Mouse (Mus musculus): ENCODE measurements around the gene Gm26965. TPM values are rescaled to one million over a fixed set of nuclear protein-coding genes. Genes with fewer than 3 reads are reported as not detected.
A peak's percentile ranks its signal among the peaks of the same experiment; 100 is the strongest.

The Gm26965 gene
- total RNA-seq (2015) (not detected in 2 replicates), total RNA-seq (2017) (not detected in 2 replicates)

DNA sequence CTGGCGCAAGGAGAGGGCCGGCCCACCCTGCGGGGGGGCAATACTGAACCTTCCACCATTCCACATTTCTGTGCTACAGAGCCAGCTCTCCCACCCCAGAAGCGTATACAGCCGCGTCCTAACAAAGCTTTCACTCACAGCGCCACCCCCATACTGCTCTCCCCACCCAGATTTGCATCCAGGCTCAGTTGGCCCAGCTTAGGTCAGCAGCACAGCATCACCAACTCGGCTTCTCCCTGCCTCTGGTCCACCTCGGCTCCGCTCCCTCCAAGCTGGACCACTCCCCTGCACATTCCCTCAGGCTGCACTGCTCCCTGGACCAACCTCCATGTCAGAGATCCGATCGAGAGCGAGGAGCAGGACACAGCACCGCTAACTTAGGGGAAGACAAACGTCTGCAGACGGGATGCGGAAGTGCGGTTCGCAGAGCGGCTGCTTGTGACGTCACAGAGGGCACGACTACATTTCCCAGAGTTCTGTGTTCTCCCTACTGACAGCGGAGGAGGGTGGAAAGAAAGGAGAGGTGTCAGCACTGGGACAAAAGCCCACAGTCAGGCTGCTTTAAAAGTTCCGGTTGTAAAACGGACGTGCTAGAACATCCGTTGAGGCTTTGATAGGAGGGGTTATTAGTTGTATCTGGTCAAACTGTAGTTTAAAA, at the start of gene Gm26965, which contains the start of gene Zfp87:
Gene Gm26965 (minus strand): TSS at position 399 of the 658 bp plus-strand sequence.
Gene Zfp87 (minus strand): TSS at position 425 of the 658 bp plus-strand sequence.
- peak; percentile 97 for ATAC-seq (replicated peaks; ENCODE audit: poor library complexity)

DNA sequence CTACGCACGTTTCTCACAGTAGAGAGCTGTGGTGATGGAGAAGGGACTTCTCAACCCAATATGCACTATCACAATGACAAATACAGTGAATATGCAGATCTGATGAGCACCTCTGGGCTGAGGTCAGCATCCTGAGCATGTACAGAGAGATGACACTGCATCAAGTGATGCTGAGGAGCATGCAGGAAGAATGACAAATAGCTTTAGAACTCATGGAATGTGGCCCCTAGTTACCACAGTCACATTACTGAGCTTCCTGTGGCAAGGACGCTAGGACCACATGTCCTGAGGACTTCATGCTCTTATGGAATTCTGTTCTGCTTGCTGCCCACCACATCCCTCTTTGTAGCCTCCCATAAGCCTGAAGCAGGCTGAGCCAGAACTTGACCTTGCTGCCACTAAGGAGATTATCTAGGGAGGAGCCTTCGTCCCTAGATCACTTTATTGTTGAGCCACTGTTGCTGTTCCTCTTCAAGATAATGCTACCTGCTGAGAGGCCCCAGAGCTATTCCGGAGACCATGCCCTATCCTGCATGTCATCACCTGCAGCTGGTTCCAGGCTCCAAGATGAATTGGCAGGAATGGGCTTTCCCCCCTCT, 46.7 kb upstream of the Gm26965 start:
- no peak for ATAC-seq (replicated peaks; ENCODE audit: poor library complexity)

GRCm38 (mm10) chr13:67553730-67554129, 27.8 kb upstream of the Gm26965 start, which contains the start of gene Zfp748:
Zfp748 (minus strand) TSS chr13:67553830.
- no peak for ATAC-seq (replicated peaks; ENCODE audit: poor library complexity)

- ATAC-seq (replicated peaks; ENCODE audit: poor library complexity) = peak; percentile 98
These were observed 26.8 kb upstream of the Gm26965 start for GRCm38 (mm10) chr13:67552505-67553346.

DNA sequence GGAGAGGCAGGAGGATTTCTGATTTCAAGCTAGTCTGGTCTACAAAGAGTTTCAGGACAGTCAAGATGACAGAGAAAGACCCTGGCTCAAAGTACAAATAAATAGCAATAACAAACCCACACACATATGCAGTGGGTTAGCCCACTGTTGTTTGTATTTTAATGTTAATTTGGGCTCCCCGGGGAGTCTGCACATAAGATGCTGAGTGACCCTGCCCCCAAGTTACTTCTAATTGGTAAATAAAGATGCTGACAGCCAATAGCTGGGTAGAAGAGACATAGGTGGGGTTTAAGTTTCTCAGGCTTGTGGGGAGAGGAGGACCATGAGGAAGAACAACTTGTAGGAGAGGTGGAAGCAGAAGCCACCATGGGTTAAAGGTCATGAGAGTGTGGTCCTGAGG, 20.0 kb upstream of the Gm26965 start:
- ATAC-seq (replicated peaks; ENCODE audit: poor library complexity) = no peak

DNA sequence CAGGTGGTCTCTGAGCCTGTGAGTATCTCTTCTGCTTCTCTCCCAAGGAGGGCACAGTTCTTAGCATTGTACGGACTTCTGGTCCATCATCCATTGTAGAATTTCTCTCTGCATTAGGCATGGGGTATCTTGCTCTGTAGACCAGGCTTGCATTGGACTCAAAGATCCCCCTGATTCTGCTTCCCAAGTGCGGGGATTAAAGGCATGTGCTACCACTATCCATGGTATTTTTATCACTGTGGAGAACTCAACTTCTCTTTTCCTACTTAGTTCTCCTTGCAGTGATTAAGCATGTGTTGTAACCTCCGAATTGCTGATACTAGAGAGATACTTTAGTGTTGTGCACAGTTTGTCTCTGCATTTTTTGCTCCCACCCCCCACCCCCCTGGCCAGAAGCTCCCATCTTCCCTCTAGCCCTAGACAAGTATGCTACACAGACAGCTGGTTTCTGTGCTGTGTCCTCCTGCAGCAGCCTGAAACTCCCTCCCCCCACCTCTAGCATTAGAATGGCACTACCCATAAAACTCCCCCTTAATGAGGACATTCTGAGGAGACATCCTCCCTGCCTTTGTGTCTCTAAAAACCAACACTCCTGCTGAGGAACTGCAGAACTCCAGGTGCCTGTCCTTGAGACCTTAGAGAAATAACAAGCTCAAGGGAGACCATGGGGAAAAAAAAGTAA, 1.2 kb upstream of the Gm26965 start:
- no peak for ATAC-seq (replicated peaks; ENCODE audit: poor library complexity)

DNA sequence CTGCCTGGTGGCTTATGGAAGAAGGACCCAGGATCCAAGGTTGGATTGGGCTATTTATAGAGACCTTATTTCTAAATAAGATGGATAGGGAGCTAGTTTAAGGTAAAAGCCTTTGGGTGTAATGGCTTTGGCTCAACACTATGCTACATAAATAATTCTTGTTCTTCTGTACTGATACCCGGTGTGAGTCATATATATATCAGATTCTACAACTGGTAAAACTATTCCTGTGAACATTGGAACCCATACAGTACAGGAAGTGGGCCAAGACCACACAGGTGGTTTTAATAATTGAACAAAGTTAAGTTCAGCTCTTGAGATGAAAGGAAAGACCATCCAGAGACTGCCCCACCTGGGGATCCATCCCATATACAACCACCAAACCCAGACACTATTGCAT, 25.0 kb downstream of the Gm26965 start:
- ATAC-seq (replicated peaks; ENCODE audit: poor library complexity) = no peak

- peak; percentile 97 for ATAC-seq (replicated peaks; ENCODE audit: poor library complexity)
These were observed 25.7 kb downstream of the Gm26965 start, which contains the start of gene Zfp58 for GRCm38 (mm10) chr13:67500084-67500719. Zfp58 (minus strand) TSS chr13:67500555.

DNA sequence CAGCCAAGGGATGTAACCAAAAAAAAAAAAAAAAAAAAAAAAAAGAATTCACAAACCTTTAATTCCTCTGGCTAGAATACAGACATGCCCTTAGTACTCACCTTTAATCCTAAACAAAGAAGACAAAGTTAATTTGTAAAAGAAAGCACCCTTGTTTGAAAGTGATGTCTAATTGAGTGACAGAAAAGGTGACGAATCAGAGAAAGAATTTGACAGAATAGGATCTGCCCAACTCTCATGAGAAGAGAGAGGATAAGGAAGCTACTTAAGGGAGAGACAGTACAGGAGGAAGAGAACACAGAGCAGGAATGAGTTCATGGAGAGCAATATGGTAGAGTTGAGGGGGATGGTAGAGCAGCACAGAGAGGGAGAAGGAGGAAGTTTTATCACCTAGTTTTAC, 30.3 kb downstream of the Gm26965 start:
- no peak for ATAC-seq (replicated peaks; ENCODE audit: poor library complexity)

DNA sequence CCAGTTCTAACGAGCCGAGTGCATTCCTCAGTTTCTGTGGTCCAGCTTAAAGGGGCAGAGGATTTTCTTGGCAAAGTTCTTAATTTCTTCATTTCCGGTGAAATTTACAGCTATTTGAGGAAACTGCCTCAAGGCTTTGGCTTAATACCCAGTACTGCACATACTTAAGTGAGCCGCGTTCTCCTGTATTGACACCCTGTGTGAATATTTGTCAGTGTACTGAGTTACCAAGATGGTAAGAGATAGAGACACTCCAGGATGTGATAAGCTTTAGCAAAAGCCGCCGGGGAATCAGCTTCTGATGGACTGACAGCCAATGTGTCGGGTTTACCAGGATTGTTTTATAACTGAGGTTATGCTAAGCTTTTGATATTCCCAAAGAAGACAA, 41.5 kb downstream of the Gm26965 start:
- ATAC-seq (replicated peaks; ENCODE audit: poor library complexity) = peak; percentile 30

DNA sequence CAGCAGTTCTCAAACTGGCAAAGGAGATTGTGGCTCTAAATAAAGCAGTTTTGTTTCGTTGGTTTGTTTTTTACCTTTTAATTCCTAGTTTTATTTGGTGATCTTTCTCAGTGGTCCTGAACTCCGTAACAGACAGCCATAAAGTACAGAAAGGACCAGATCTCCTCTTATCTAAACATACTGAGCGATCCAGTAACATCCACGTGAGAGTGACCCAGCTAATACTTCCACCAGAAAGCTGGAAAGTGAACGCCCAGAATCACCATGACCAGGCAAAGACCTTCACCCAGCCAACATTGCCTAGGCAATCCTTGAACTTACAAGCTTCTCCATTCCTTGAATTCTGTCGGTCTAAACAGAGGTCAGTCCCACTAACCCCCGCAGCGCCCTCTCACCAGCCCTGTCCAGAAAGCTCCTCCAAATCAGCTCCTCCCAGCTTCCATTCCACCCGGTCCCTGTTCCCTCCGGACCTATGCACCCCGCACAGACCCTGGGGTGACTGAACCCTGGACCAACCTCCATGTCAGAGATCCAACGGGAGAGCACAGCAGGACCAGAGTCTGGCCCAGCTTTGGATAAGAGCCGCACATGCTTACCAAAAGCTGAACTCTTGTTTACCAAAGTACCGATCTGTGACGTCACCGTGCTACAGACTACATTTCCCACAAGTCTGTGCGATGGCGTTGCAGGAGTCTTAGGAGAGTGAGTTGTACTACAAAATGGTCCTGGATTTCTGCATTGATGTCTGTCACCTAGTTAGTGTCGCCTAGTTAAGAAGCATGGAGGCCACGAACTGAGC, 42.1 kb downstream of the Gm26965 start, which contains the start of gene Zfp874b:
Gene Zfp874b (minus strand): TSS at position 634 of the 799 bp plus-strand sequence.
- peak; percentile 95 for ATAC-seq (replicated peaks; ENCODE audit: poor library complexity)

- ATAC-seq (replicated peaks; ENCODE audit: poor library complexity) = no peak; the same call in 1 of the 2 replicates
These were observed 44.4 kb downstream of the Gm26965 start for GRCm38 (mm10) chr13:67481528-67481927.

DNA sequence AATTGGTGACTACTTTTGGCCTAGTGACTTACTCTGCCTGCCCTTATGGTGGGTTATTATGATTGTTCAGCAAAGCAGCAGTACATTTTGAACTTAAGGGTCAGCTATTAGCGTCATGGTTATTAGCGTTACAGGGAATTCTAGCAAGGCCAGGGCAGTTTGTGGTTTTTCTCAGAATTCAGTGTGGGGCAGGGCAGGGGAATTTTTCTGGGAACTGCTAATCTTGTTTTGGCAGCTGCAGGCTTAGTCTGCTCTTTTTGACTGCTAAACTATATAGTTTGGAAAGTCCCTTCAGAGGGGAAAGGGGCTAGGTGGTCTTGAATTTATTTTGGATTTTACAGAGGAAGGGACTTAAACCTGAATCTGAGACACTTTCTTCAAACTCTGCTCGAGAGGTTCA, 56.7 kb downstream of the Gm26965 start:
- ATAC-seq (replicated peaks; ENCODE audit: poor library complexity) = no peak

DNA sequence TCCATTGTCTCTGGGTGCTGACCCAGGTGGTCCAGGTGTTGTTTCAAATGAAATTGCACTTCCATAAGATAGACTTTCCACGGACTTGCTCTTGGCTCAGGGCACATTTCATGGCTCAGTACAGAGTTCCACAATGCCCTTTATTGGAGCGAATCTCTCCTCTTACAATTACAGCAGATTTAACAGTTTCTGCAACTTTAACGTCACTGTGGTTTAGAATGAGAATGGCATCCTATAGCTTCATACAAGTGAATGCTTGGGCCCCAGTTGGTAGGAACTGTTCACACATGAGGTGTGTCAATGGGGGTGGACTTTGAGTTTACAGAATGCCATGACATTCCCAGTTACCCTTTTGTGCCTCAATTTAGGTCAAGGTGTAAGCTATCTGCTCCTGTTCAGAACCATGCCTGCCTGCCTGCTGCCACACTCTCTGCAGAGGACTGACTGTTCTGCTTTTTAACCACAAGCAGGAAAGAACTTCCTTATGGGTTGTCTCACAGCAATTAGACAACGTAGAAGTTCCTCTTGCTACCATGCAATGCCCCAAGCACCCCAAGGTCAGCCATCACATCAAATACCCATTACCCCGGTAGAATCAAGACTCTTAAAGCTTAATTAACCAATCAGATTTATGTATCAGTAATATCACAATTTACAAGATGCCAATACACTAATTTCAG, 62.3 kb downstream of the Gm26965 start:
- ATAC-seq (replicated peaks; ENCODE audit: poor library complexity) = peak; percentile 100

DNA sequence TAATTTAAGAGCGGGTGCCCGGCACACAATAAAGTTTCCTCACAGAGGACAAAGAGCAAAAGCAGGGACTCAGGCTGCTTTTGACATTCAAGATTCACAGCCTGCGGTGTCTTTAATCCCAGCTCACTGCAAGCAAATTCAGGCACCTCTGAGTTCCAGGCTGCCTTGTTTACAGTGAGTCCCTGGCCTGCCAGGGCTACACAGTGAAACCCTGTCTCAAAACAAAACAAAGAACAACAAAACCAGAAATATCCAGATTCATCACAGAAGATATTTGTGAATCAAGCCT, 74.0 kb downstream of the Gm26965 start:
- no peak for ATAC-seq (replicated peaks; ENCODE audit: poor library complexity)

GRCm38 (mm10) chr13:67451172-67452020, 74.6 kb downstream of the Gm26965 start, which contains the start of gene Zfp874a:
Zfp874a (minus strand) TSS chr13:67451624.
- peak; percentile 99 for ATAC-seq (replicated peaks; ENCODE audit: poor library complexity)

Measured in megakaryocyte progenitor cell, adult 5-6 weeks (primary cell).